Mouse (Mus musculus): ENCODE data around the gene Pcyt1a. TPM values are rescaled to one million over a fixed set of nuclear protein-coding genes. Genes with fewer than 3 reads are reported as not detected.

Pcyt1a gene
- polyA plus RNA-seq, 1 experiment = 45.2 TPM

DNA sequence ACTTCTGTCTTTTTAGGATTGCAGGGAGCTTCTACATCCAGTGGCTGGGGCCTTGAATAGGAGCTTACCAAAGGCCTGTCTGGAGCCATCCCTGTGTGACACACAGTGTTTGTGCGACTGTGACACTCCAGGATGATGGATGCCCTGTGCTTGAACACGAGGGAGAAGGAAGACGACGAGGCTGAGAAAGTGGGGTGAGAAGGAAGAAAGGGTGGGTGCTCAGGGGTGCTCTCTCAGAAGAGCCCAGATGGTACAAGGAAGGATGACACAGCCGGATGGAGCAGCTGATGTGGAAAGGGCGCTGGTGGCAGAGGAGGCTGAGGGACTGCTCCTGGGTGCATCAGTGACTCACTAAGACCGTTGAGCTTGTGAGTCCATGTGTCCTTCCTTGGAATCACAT is 30.5 kb upstream of the Pcyt1a start, which contains the start of gene Tm4sf19:
Tm4sf19 (plus strand) TSS at position 240 of the 400 bp plus-strand sequence.
- no peak within 1 kb of the TSS for H3K27ac ChIP-seq (ENCODE audit: insufficient read depth, low read length)
- peaks cover 21% of the 10 kb centered on the region for H3K4me1 ChIP-seq (ENCODE audit: control insufficient read depth, insufficient read depth, low read length)
- H3K4me3 ChIP-seq (ENCODE audit: insufficient read depth, low read length) = no peak within 1 kb of the TSS
- TF ChIP-seq POLR2A (IDR thresholded peaks at IDR 0.05; ENCODE audit: low read depth, low read length) (no peak), CTCF (IDR thresholded peaks at IDR 0.05; ENCODE audit: borderline replicate concordance, insufficient read depth, low read length) (no peak)

- TF ChIP-seq POLR2A (IDR thresholded peaks at IDR 0.05; ENCODE audit: low read depth, low read length) (no peak), CTCF (IDR thresholded peaks at IDR 0.05; ENCODE audit: borderline replicate concordance, insufficient read depth, low read length) (no peak)
- peaks cover 9% of the 10 kb centered on the region; the same call in 1 of the 2 replicates for H3K4me1 ChIP-seq (ENCODE audit: control insufficient read depth, insufficient read depth, low read length)
- no peak overlapping the region for H3K27ac ChIP-seq (ENCODE audit: insufficient read depth, low read length)
- no peak overlapping the region for H3K4me3 ChIP-seq (ENCODE audit: insufficient read depth, low read length)
Observed at GRCm38 (mm10) chr16:32401335-32401965, 29.3 kb upstream of the Pcyt1a start.

DNA sequence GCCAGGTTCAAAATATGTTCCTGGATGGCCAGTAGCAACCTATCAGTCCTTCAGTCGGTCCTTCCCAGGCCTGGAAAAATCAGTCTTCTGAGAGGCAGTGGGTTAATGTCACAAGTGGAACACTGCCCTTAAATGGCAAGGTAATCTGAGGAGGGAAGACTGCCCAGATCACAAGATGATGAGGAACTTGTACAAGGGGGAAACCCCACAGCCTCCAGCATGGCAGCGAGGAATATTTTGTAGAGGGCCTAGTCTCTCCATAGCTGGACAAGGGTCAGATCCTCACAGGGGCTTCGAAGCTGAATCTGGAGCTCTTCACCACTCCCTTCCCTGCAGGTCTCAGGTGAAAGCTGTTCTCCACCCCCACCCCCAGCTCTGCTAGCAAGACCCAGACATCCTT is 27.9 kb upstream of the Pcyt1a start:
- TF ChIP-seq POLR2A (IDR thresholded peaks at IDR 0.05; ENCODE audit: low read depth, low read length) = no peak
- no peak for TF ChIP-seq CTCF (IDR thresholded peaks at IDR 0.05; ENCODE audit: borderline replicate concordance, insufficient read depth, low read length)
- Histone ChIP-seq H3K27ac (ENCODE audit: insufficient read depth, low read length) (no peak overlapping the region), H3K4me3 (ENCODE audit: insufficient read depth, low read length) (no peak overlapping the region), H3K4me1 (ENCODE audit: control insufficient read depth, insufficient read depth, low read length) (peaks cover 9% of the 10 kb centered on the region; the same call in 1 of the 2 replicates)

DNA sequence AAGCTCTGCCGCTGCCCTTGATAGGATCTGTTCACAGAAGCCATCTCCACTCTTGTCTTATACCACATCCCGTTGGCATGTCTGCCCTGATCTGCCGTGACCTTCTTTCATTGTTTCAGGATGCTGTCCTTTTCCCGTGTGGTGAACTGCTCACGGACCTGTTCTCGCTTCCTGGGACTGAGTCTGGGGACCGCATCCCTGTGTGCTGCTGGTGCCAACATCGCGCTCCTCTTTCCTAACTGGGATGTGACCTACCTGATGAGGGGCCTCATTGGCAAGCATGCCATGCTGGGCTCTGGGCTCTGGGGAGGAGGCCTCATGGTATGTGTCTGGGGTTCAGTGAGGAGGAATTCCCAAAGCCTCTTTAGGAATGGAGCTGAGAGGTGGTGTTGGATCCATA is 25.0 kb upstream of the Pcyt1a start:
- H3K4me1 ChIP-seq (ENCODE audit: control insufficient read depth, insufficient read depth, low read length) = peaks cover 9% of the 10 kb centered on the region; the same call in 1 of the 2 replicates
- H3K27ac ChIP-seq (ENCODE audit: insufficient read depth, low read length) = no peak overlapping the region
- TF ChIP-seq POLR2A (IDR thresholded peaks at IDR 0.05; ENCODE audit: low read depth, low read length) (no peak), CTCF (IDR thresholded peaks at IDR 0.05; ENCODE audit: borderline replicate concordance, insufficient read depth, low read length) (no peak)
- H3K4me3 ChIP-seq (ENCODE audit: insufficient read depth, low read length) = no peak overlapping the region

GRCm38 (mm10) chr16:32406671-32407070 is 24.1 kb upstream of the Pcyt1a start:
- H3K27ac ChIP-seq (ENCODE audit: insufficient read depth, low read length) = no peak overlapping the region

DNA sequence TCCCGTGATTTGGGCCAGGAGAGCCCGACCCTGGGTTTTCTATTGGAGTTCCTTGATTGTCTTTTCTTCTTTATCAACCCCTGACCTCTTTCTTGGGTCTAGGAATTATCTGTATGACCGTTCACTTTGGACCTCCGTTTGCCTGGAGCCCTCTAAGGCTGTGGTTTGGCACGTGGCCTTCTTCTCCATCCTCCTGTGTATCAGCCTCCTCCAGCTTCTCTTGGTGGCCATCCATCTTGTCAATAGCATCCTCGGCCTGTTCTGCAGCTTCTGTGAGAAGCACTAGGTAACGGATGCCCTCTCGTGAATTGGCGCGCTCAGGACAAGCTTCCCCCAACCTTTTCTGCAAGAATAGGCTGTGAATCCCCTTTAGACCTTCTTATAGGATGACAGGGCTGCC is 23.0 kb upstream of the Pcyt1a start:
- Histone ChIP-seq H3K27ac (ENCODE audit: insufficient read depth, low read length) (no peak overlapping the region), H3K4me3 (ENCODE audit: insufficient read depth, low read length) (no peak overlapping the region), H3K4me1 (ENCODE audit: control insufficient read depth, insufficient read depth, low read length) (no peaks in the 10 kb centered on the region)
- TF ChIP-seq CTCF (IDR thresholded peaks at IDR 0.05; ENCODE audit: borderline replicate concordance, insufficient read depth, low read length) (no peak), POLR2A (IDR thresholded peaks at IDR 0.05; ENCODE audit: low read depth, low read length) (no peak)

More at GRCm38 (mm10) chr16:32406671-32407070, 24.1 kb upstream of the Pcyt1a start:
- TF ChIP-seq POLR2A (IDR thresholded peaks at IDR 0.05; ENCODE audit: low read depth, low read length) = no peak
- TF ChIP-seq CTCF (IDR thresholded peaks at IDR 0.05; ENCODE audit: borderline replicate concordance, insufficient read depth, low read length) = no peak
- Histone ChIP-seq H3K4me1 (ENCODE audit: control insufficient read depth, insufficient read depth, low read length) (0 out of 2 replicates have a peak, but pooled peaks cover 3% of the 10 kb centered on the region), H3K4me3 (ENCODE audit: insufficient read depth, low read length) (no peak overlapping the region)

DNA sequence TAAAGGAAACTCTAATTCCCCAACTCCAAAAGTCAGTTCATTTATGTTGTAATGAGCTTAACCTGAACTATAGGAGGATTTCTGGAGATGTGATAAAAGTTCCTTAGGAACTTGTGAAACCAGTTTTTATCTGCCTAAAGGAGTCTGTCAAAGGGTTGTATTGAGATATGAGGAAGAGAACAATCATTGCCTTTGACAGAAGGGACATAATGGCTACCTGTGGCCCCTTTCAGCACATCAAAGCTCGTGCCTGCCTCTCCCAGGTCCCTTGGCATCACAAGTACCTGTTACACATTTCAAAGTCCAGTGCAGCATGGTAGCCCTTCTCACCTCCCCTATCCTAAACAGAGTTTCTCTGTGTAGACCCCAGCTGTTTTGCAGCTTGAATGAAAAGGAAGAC is 13.3 kb upstream of the Pcyt1a start:
- 0 out of 2 replicates have a peak, but pooled peaks cover 3% of the 10 kb centered on the region for H3K4me1 ChIP-seq (ENCODE audit: control insufficient read depth, insufficient read depth, low read length)
- no peak overlapping the region for H3K27ac ChIP-seq (ENCODE audit: insufficient read depth, low read length)
- TF ChIP-seq POLR2A (IDR thresholded peaks at IDR 0.05; ENCODE audit: low read depth, low read length) (no peak), CTCF (IDR thresholded peaks at IDR 0.05; ENCODE audit: borderline replicate concordance, insufficient read depth, low read length) (no peak)
- H3K4me3 ChIP-seq (ENCODE audit: insufficient read depth, low read length) = no peak overlapping the region

- Histone ChIP-seq H3K4me1 (ENCODE audit: control insufficient read depth, insufficient read depth, low read length) (0 out of 2 replicates have a peak, but pooled peaks cover 3% of the 10 kb centered on the region), H3K27ac (ENCODE audit: insufficient read depth, low read length) (peak within 1 kb of the TSS; percentile 94), H3K4me3 (ENCODE audit: insufficient read depth, low read length) (peak within 1 kb of the TSS; percentile 68)
- TF ChIP-seq POLR2A (IDR thresholded peaks at IDR 0.05; ENCODE audit: low read depth, low read length) (peak; percentile 90), CTCF (IDR thresholded peaks at IDR 0.05; ENCODE audit: borderline replicate concordance, insufficient read depth, low read length) (no peak)
Observed at GRCm38 (mm10) chr16:32419517-32420483, 10.9 kb upstream of the Pcyt1a start, which contains the start of gene Tctex1d2. TSS of gene Tctex1d2 (plus strand) at chr16:32419702.

DNA sequence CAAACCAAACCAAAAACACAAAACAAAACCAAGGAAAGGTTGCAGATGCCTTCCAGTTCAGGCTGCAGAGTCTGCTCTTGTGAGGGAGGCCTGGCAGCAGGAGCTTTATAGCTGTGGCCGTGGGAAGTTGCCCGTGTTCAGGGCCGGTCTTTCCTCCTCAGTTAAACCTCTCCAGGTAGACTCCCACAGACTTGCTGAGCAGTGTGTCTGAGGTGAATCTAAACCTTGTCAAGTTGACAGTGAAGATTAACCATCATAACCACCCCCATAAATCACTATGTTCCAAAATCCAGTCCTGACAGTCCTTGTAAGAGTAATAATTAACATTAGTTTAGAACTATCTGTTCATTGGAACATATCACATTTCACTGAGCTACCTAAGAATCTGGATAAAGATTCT is 3.2 kb upstream of the Pcyt1a start:
- TF ChIP-seq CTCF (IDR thresholded peaks at IDR 0.05; ENCODE audit: borderline replicate concordance, insufficient read depth, low read length) (no peak), POLR2A (IDR thresholded peaks at IDR 0.05; ENCODE audit: low read depth, low read length) (no peak)

More for the DNA sequence above, 3.2 kb upstream of the Pcyt1a start:
- Histone ChIP-seq H3K4me3 (ENCODE audit: insufficient read depth, low read length) (no peak overlapping the region), H3K4me1 (ENCODE audit: control insufficient read depth, insufficient read depth, low read length) (no peaks in the 10 kb centered on the region), H3K27ac (ENCODE audit: insufficient read depth, low read length) (no peak overlapping the region)

All from embryonic fibroblast, embryonic 13.5 days (primary cell).